Mouse (Mus musculus) cerebellum, adult 11 months (tissue): ENCODE measurements around the gene Gm10392.

Experiments used
- DNase-seq: peaks from one replicate; pipeline ENCODE4 v3.0.0; 2022

The Gm10392 gene

GRCm38 (mm10) chr11:77491123-77491501, 27.9 kb downstream of the Gm10392 start:
- peak; percentile 82 for DNase-seq

- no peak for DNase-seq
Measured at GRCm38 (mm10) chr11:77490451-77490850, 28.5 kb downstream of the Gm10392 start.

- DNase-seq: peak; percentile 79
Measured at GRCm38 (mm10) chr11:77489591-77490235, 29.3 kb downstream of the Gm10392 start, which contains the start of gene Ankrd13b. Gene Ankrd13b (minus strand): TSS chr11:77489678.

GRCm38 (mm10) chr11:77488771-77489581, 30.0 kb downstream of the Gm10392 start:
- no peak for DNase-seq

- no peak for DNase-seq
Measured at GRCm38 (mm10) chr11:77486798-77487197, 32.2 kb downstream of the Gm10392 start.

GRCm38 (mm10) chr11:77485229-77485628, 33.8 kb downstream of the Gm10392 start:
- DNase-seq: no peak

GRCm38 (mm10) chr11:77483510-77484255, 35.3 kb downstream of the Gm10392 start:
- DNase-seq: no peak

- no peak for DNase-seq
Measured at GRCm38 (mm10) chr11:77483043-77483442, 36.0 kb downstream of the Gm10392 start.

GRCm38 (mm10) chr11:77476895-77477294, 42.1 kb downstream of the Gm10392 start:
- no peak for DNase-seq

GRCm38 (mm10) chr11:77476216-77476615, 42.8 kb downstream of the Gm10392 start:
- no peak for DNase-seq

GRCm38 (mm10) chr11:77472775-77473174, 46.2 kb downstream of the Gm10392 start:
- no peak for DNase-seq

- DNase-seq: no peak
Measured at GRCm38 (mm10) chr11:77471407-77471806, 47.6 kb downstream of the Gm10392 start.

GRCm38 (mm10) chr11:77468397-77468796, 50.6 kb downstream of the Gm10392 start:
- DNase-seq: no peak

GRCm38 (mm10) chr11:77467784-77468183, 51.2 kb downstream of the Gm10392 start:
- DNase-seq: peak; percentile 72

GRCm38 (mm10) chr11:77467157-77467556, 51.8 kb downstream of the Gm10392 start:
- no peak for DNase-seq
